Mouse (Mus musculus): ENCODE measurements around the gene Ibtk. TPM values are rescaled to one million over a fixed set of nuclear protein-coding genes. Genes with fewer than 3 reads are reported as not detected.

Gene Ibtk
- polyA plus RNA-seq, 2 experiments: 21.7 to 41.8 TPM

- DNase-seq (ENCODE audit: low spot score) (no peak), ATAC-seq (ENCODE audit: low FRiP score, low read depth) (no peak)
- Histone ChIP-seq H3K9ac (ENCODE audit: low read depth, low read length, severe bottlenecking) (no peak overlapping the region), H3K4me2 (replicated peaks; ENCODE audit: low read depth, low read length, severe bottlenecking) (no peak overlapping the region), H3K27me3 (ENCODE audit: control insufficient read depth, insufficient read depth, low read length) (no peaks in the 10 kb centered on the region), H3K27ac (replicated peaks; ENCODE audit: low read depth, low read length) (no peak overlapping the region), H3K36me3 (ENCODE audit: control insufficient read depth, insufficient read depth, low read length) (no peaks in the 10 kb centered on the region), H3K4me3 (replicated peaks; ENCODE audit: low read length) (no peak overlapping the region), H3K9me3 (ENCODE audit: control insufficient read depth, low read length) (no peaks in the 10 kb centered on the region), H3K4me1 (ENCODE audit: control insufficient read depth, insufficient read depth, low read length) (no peaks in the 10 kb centered on the region)
- TF ChIP-seq POLR2A (IDR thresholded peaks at IDR 0.05; ENCODE audit: borderline replicate concordance, extremely low read depth, insufficient read depth, insufficient read length): no peak
- WGBS: 59% methylated on average over 12 of the region's 12 CpGs
Observed at GRCm38 (mm10) chr9:85772280-85772679, 23.1 kb upstream of the Ibtk start.

- Histone ChIP-seq H3K9me3 (ENCODE audit: control insufficient read depth, low read length) (no peaks in the 10 kb centered on the region), H3K27ac (replicated peaks; ENCODE audit: low read depth, low read length) (no peak overlapping the region), H3K9ac (ENCODE audit: low read depth, low read length, severe bottlenecking) (no peak overlapping the region), H3K4me3 (replicated peaks; ENCODE audit: low read length) (no peak overlapping the region), H3K36me3 (ENCODE audit: control insufficient read depth, insufficient read depth, low read length) (no peaks in the 10 kb centered on the region), H3K27me3 (ENCODE audit: control insufficient read depth, insufficient read depth, low read length) (no peaks in the 10 kb centered on the region), H3K4me2 (replicated peaks; ENCODE audit: low read depth, low read length, severe bottlenecking) (no peak overlapping the region), H3K4me1 (ENCODE audit: control insufficient read depth, insufficient read depth, low read length) (no peaks in the 10 kb centered on the region)
- DNase-seq (ENCODE audit: low spot score) (no peak), ATAC-seq (ENCODE audit: low FRiP score, low read depth) (no peak)
- WGBS: 44% methylated on average over 3 of the region's 3 CpGs
- TF ChIP-seq POLR2A (IDR thresholded peaks at IDR 0.05; ENCODE audit: borderline replicate concordance, extremely low read depth, insufficient read depth, insufficient read length): no peak
Observed at GRCm38 (mm10) chr9:85771454-85771853, 22.3 kb upstream of the Ibtk start.

- no peak overlapping the region for H3K27ac ChIP-seq (replicated peaks; ENCODE audit: low read depth, low read length)
- TF ChIP-seq POLR2A (IDR thresholded peaks at IDR 0.05; ENCODE audit: borderline replicate concordance, extremely low read depth, insufficient read depth, insufficient read length): no peak
Observed at GRCm38 (mm10) chr9:85770369-85770768, 21.2 kb upstream of the Ibtk start.

GRCm38 (mm10) chr9:85769057-85769789 lies 20.1 kb upstream of the Ibtk start:
- Histone ChIP-seq H3K9me3 (ENCODE audit: control insufficient read depth, low read length) (no peaks in the 10 kb centered on the region), H3K4me1 (ENCODE audit: control insufficient read depth, insufficient read depth, low read length) (no peaks in the 10 kb centered on the region), H3K27me3 (ENCODE audit: control insufficient read depth, insufficient read depth, low read length) (no peaks in the 10 kb centered on the region), H3K9ac (ENCODE audit: low read depth, low read length, severe bottlenecking) (no peak overlapping the region), H3K36me3 (ENCODE audit: control insufficient read depth, insufficient read depth, low read length) (no peaks in the 10 kb centered on the region), H3K4me3 (replicated peaks; ENCODE audit: low read length) (no peak overlapping the region), H3K27ac (replicated peaks; ENCODE audit: low read depth, low read length) (no peak overlapping the region), H3K4me2 (replicated peaks; ENCODE audit: low read depth, low read length, severe bottlenecking) (no peak overlapping the region)
- 68% methylated on average over 12 of the region's 12 CpGs for WGBS
- TF ChIP-seq POLR2A (IDR thresholded peaks at IDR 0.05; ENCODE audit: borderline replicate concordance, extremely low read depth, insufficient read depth, insufficient read length): no peak
- DNase-seq (ENCODE audit: low spot score): no peak
- no peak for ATAC-seq (ENCODE audit: low FRiP score, low read depth)

More at GRCm38 (mm10) chr9:85770369-85770768, 21.2 kb upstream of the Ibtk start:
- Histone ChIP-seq H3K4me1 (ENCODE audit: control insufficient read depth, insufficient read depth, low read length) (no peaks in the 10 kb centered on the region), H3K36me3 (ENCODE audit: control insufficient read depth, insufficient read depth, low read length) (no peaks in the 10 kb centered on the region), H3K9me3 (ENCODE audit: control insufficient read depth, low read length) (no peaks in the 10 kb centered on the region), H3K4me2 (replicated peaks; ENCODE audit: low read depth, low read length, severe bottlenecking) (no peak overlapping the region), H3K4me3 (replicated peaks; ENCODE audit: low read length) (no peak overlapping the region), H3K27me3 (ENCODE audit: control insufficient read depth, insufficient read depth, low read length) (no peaks in the 10 kb centered on the region), H3K9ac (ENCODE audit: low read depth, low read length, severe bottlenecking) (no peak overlapping the region)
- DNase-seq (ENCODE audit: low spot score): no peak
- 42% methylated on average over 4 of the region's 4 CpGs for WGBS
- ATAC-seq (ENCODE audit: low FRiP score, low read depth): no peak

GRCm38 (mm10) chr9:85767255-85767654 lies 18.1 kb upstream of the Ibtk start:
- H3K27me3 ChIP-seq (ENCODE audit: control insufficient read depth, insufficient read depth, low read length): no peaks in the 10 kb centered on the region
- H3K4me2 ChIP-seq (replicated peaks; ENCODE audit: low read depth, low read length, severe bottlenecking): no peak overlapping the region
- no peak for ATAC-seq (ENCODE audit: low FRiP score, low read depth)
- H3K27ac ChIP-seq (replicated peaks; ENCODE audit: low read depth, low read length): no peak overlapping the region
- no peak overlapping the region for H3K9ac ChIP-seq (ENCODE audit: low read depth, low read length, severe bottlenecking)
- no peak for DNase-seq (ENCODE audit: low spot score)
- H3K4me1 ChIP-seq (ENCODE audit: control insufficient read depth, insufficient read depth, low read length): no peaks in the 10 kb centered on the region
- no peak overlapping the region for H3K4me3 ChIP-seq (replicated peaks; ENCODE audit: low read length)
- TF ChIP-seq POLR2A (IDR thresholded peaks at IDR 0.05; ENCODE audit: borderline replicate concordance, extremely low read depth, insufficient read depth, insufficient read length): no peak
- WGBS: 85% methylated on average over 2 of the region's 2 CpGs
- H3K9me3 ChIP-seq (ENCODE audit: control insufficient read depth, low read length): no peaks in the 10 kb centered on the region
- H3K36me3 ChIP-seq (ENCODE audit: control insufficient read depth, insufficient read depth, low read length): no peaks in the 10 kb centered on the region

Data from limb, embryonic 14.5 days (tissue).